Mouse (Mus musculus) midbrain, embryonic 15.5 days (tissue): ENCODE results near the gene Pten. TPM values are rescaled to one million over a fixed set of nuclear protein-coding genes. Genes with fewer than 3 reads are reported as not detected.

Source experiments
- ATAC-seq: fragments of 200-750 bp; cut with Nextera tagmentation; replicated peaks from 2 replicates; pipeline ENCODE4 v1.8.0; 2017; ENCODE audit warnings: moderate TSS enrichment
- H3K27ac ChIP-seq: fragments of 300-500 bp; sonication (generic); 2 replicates; pipeline ENCODE4 v1.5.1; 2015; ENCODE audit warnings: mild to moderate bottlenecking, inconsistent platforms
- H3K27me3 ChIP-seq: fragments of 300-500 bp; sonication (generic); replicated peaks from 2 replicates; pipeline ENCODE4 v1.6.1; 2015; ENCODE audit warnings: inconsistent platforms
- H3K36me3 ChIP-seq: fragments of 300-500 bp; sonication (generic); replicated peaks from 2 replicates; pipeline ENCODE4 v1.6.1; 2015; ENCODE audit warnings: inconsistent platforms
- H3K4me1 ChIP-seq: fragments of 300-500 bp; sonication (generic); 2 replicates; pipeline ENCODE4 v1.6.1; 2015; ENCODE audit warnings: inconsistent platforms
- H3K4me2 ChIP-seq: fragments of 300-500 bp; sonication (generic); 2 replicates; pipeline ENCODE4 v1.6.1; 2015; ENCODE audit warnings: inconsistent platforms, mild to moderate bottlenecking, moderate library complexity
- H3K4me3 ChIP-seq: fragments of 300-500 bp; sonication (generic); 2 replicates; pipeline ENCODE4 v1.5.1; 2015; ENCODE audit warnings: mild to moderate bottlenecking, inconsistent platforms
- H3K9ac ChIP-seq: fragments of 300-500 bp; sonication (generic); 2 replicates; pipeline ENCODE4 v1.6.1; 2015; ENCODE audit warnings: mild to moderate bottlenecking, inconsistent platforms
- H3K9me3 ChIP-seq: fragments of 300-500 bp; sonication (generic); 2 replicates; pipeline ENCODE4 v1.6.1; 2016; ENCODE audit warnings: inconsistent platforms
- WGBS: fragments of 180-500 bp; shearing (Covaris S2); methylation state at CpG from one replicate; pipeline ENCODE4 v1.1.7; 2015; ENCODE audit warnings: mixed read lengths; 5-methylcytosine and 5-hydroxymethylcytosine counted together
- polyA plus RNA-seq: library from polyadenylated mRNA; unstranded; fragments of >200 nt; fragmentation: Nextera tagmentation; extraction: Ambion mirVana; gene quantifications from 2 replicates; pipeline ENCODE4 v1.2.1, GENCODE M21; 2015

The Pten gene
- polyA plus RNA-seq, 1 experiment from 2014 or later: 12.2 TPM

DNA sequence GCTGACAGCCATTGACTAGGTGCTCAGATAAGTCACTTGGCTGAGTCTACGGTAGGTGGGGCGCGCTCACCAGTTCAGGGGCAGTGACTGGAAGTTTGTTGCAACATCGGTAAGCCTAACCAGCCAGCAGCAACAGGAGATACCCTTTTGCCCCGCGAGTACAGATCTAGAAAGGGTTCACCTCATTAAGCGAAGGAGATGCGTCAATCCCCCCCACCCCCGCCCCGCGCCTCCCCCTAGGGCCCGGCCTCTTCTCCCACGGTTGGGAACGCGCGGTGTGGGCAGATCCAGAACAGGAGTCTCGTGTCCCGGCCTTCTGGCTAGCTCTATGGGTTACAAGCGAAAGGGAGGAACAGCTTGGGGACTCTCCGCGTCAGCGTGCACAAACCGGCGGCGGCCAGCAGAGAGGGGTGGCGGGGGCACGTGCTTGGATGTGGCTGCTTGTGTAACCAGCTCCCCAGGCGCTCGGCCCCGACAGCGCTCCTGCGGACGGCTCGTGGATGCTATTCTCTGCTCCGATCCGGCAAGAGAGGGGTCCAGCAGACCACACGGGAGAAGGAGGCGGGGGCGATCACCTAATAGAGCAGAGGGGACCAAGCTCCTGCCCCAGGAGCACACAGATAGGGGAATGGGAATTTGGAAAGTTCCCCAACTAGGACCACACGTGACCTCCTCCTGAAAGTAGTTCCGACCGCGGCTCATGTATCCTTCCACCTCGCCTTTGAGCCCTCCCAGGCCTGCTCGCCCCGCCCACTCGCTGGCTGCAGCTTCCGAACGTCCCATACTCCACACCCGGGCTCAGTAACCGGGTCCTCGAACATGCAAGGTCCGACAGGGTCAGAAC, 1.3 kb upstream of the Pten start:
- under 1% methylated on average over 53 of the region's 53 CpGs for WGBS
- peak; percentile 87 for ATAC-seq
- no peaks in the 10 kb centered on the region for H3K9me3 ChIP-seq

DNA sequence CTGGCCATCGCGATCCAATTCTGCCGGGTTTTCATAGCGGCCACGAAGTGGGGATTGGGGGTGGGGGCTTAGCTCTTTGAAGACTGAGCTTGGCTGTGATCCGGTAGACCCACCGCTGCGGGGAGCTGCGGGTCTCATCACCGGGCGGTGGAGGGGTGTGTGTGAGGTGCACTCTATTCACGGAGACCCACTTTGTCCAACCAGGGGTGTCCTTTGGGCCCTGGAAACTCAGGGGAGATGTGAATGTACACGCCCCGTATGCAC, 729 bp upstream of the Pten start:
- 0% methylated on average over 14 of the region's 14 CpGs for WGBS

More for the DNA sequence above, 1.3 kb upstream of the Pten start:
- Histone ChIP-seq H3K4me3 (peak overlapping the region; percentile 92), H3K27me3 (peaks cover 4% of the 10 kb centered on the region; the same call in 1 of the 2 replicates), H3K36me3 (no peaks in the 10 kb centered on the region), H3K4me2 (peak overlapping the region; percentile 96), H3K27ac (peak overlapping the region; percentile 100), H3K4me1 (peaks cover 25% of the 10 kb centered on the region), H3K9ac (peak overlapping the region; percentile 96)

DNA sequence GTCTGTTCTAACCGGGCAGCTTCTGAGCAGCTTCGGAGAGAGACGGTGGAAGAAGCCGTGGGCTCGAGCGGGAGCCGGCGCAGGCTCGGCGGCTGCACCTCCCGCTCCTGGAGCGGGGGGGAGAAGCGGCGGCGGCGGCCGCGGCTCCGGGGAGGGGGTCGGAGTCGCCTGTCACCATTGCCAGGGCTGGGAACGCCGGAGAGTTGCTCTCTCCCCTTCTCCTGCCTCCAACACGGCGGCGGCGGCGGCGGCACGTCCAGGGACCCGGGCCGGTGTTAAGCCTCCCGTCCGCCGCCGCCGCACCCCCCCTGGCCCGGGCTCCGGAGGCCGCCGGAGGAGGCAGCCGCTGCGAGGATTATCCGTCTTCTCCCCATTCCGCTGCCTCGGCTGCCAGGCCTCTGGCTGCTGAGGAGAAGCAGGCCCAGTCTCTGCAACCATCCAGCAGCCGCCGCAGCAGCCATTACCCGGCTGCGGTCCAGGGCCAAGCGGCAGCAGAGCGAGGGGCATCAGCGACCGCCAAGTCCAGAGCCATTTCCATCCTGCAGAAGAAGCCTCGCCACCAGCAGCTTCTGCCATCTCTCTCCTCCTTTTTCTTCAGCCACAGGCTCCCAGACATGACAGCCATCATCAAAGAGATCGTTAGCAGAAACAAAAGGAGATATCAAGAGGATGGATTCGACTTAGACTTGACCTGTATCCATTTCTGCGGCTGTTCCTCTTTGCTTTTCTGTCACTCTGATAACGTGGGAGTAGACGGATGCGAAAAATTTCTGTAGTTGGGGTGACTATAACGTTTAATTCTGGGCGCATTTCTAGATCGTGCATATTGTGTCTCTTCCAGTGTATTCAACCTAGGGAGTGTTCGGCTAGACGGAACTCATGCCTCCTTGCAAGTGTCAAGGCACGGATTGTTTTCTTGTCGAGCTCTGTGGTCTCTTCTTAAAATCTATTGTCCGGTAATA, 815 bp downstream of the Pten start:
- Histone ChIP-seq H3K36me3 (no peaks in the 10 kb centered on the region), H3K27ac (peak overlapping the region; percentile 100), H3K4me1 (peaks cover 39% of the 10 kb centered on the region), H3K4me3 (peak overlapping the region; percentile 92), H3K9me3 (no peaks in the 10 kb centered on the region), H3K9ac (peak overlapping the region; percentile 97), H3K4me2 (peak overlapping the region; percentile 96), H3K27me3 (peaks cover 4% of the 10 kb centered on the region; the same call in 1 of the 2 replicates)
- WGBS: under 1% methylated on average over 63 of the region's 69 CpGs
- ATAC-seq: peak; percentile 10

More for the DNA sequence above, 729 bp upstream of the Pten start:
- peak overlapping the region; percentile 96 for H3K9ac ChIP-seq
- ATAC-seq: peak; percentile 75
- peak overlapping the region; percentile 96 for H3K4me2 ChIP-seq
- H3K27ac ChIP-seq: peak overlapping the region; percentile 100
- H3K9me3 ChIP-seq: no peaks in the 10 kb centered on the region
- peak overlapping the region; percentile 92 for H3K4me3 ChIP-seq
- H3K27me3 ChIP-seq: peaks cover 4% of the 10 kb centered on the region; the same call in 1 of the 2 replicates
- no peaks in the 10 kb centered on the region for H3K36me3 ChIP-seq
- peaks cover 28% of the 10 kb centered on the region for H3K4me1 ChIP-seq

DNA sequence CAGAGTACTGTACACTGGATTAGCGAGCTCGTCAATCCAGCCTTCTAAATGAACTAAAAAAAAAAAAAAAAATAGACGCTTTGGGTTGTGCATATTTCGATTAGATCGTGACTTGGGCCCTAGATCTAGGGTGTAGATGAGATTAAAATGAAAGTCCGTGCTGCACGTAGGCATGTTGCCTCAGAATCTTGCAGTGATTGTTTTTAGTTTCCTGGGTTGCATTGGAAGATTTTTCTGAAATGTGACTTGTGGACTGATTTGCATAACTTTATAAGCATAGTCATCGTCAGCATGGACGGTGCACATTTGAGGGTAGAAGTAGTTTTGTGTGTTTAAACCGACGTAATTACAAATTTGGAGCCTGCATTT, 1.5 kb downstream of the Pten start:
- Histone ChIP-seq H3K27me3 (no peaks in the 10 kb centered on the region), H3K4me3 (peak overlapping the region; percentile 92), H3K4me2 (peak overlapping the region; percentile 96), H3K4me1 (peaks cover 43% of the 10 kb centered on the region), H3K27ac (peak overlapping the region; percentile 100), H3K9me3 (no peaks in the 10 kb centered on the region), H3K9ac (peak overlapping the region; percentile 97), H3K36me3 (no peaks in the 10 kb centered on the region)
- under 1% methylated on average over 11 of the region's 11 CpGs for WGBS
- no peak for ATAC-seq

DNA sequence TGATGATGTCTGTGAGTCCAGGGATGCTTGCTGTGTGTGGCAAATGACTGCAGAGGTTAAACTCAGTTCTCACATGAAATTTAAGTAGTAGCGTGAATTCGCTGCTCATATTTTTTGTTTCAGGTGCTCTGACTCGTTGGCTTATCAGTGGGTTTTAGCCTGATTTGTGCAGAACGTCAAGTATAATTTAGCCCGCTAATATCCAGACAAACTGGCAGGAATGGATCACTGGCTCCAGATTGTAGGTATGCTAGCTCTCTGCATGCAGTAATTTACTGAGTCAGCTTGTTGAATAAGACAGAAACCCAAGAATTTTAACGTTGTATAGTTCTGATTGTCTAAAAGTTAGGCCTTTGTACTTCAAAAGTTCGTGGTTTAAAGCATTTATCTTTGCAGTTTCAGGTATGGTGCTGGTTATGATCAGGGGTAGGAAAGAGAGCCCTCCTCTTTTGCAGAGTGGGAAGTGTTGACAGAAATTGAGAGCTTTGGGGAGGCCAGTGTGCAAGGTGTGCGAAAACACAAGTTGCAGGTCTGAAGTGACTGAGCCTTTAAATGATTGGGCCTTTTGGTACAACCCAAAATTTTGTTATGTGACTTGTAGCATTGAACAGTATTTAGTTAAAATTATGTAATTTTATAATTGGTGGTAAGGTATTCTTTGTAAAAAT, 2.2 kb downstream of the Pten start:
- Histone ChIP-seq H3K27me3 (no peaks in the 10 kb centered on the region), H3K9me3 (no peaks in the 10 kb centered on the region), H3K4me1 (peaks cover 45% of the 10 kb centered on the region), H3K4me2 (peak overlapping the region; percentile 96), H3K27ac (no peak overlapping the region), H3K36me3 (no peaks in the 10 kb centered on the region), H3K4me3 (peak overlapping the region; percentile 92), H3K9ac (peak overlapping the region; percentile 97)
- under 1% methylated on average over 8 of the region's 8 CpGs for WGBS
- ATAC-seq: no peak

DNA sequence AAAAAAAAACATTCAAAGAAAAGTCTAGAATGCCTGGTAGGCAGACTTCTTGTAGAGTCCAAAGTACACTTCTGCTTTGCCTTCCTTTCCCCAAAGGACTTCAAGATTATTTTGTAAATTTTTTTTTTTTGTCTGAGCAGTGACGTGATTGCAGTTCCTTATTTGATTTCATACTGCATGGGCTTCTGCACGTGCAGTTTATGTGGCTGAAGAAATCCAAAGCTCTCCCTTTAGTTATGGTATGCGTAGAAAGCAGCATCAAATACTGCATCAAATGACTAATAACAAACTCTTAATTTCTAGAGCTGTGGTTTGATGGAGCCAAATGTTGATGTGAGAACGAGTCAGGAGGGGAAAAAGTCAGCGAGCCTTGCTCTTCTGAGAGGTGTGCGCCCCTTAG, 3.2 kb downstream of the Pten start:
- WGBS: 20% methylated on average over 6 of the region's 6 CpGs
- Histone ChIP-seq H3K9ac (no peak overlapping the region), H3K9me3 (no peaks in the 10 kb centered on the region), H3K4me2 (peak overlapping the region; percentile 96), H3K4me3 (peak overlapping the region; percentile 92), H3K27me3 (no peaks in the 10 kb centered on the region), H3K4me1 (peaks cover 38% of the 10 kb centered on the region), H3K27ac (no peak overlapping the region), H3K36me3 (no peaks in the 10 kb centered on the region)
- ATAC-seq: no peak

DNA sequence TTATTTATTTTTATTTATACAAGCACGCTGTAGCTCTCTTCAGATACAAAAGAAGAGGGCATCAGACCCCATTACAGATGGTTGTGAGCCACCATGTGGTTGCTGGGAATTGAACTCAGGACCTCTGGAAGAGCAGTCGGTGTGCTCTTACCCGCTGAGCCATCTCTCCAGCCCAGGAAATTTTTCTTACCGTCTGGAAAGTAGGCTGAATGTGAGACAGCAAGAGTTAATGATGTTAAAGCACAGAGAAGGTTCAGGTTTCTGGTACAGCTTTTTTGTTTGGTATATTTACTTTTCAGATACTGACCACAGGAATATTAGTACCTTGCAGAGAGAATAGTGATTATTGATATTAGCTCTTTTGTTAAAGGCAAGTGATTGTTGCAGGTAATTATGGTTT, 3.9 kb downstream of the Pten start:
- no peaks in the 10 kb centered on the region for H3K27me3 ChIP-seq
- no peak overlapping the region for H3K27ac ChIP-seq
- no peaks in the 10 kb centered on the region for H3K9me3 ChIP-seq
- H3K4me2 ChIP-seq: peak overlapping the region; percentile 96
- H3K4me3 ChIP-seq: peak overlapping the region; percentile 92
- H3K36me3 ChIP-seq: no peaks in the 10 kb centered on the region
- WGBS: 67% methylated on average over 4 of the region's 4 CpGs
- ATAC-seq: no peak
- H3K9ac ChIP-seq: no peak overlapping the region
- H3K4me1 ChIP-seq: peaks cover 36% of the 10 kb centered on the region

DNA sequence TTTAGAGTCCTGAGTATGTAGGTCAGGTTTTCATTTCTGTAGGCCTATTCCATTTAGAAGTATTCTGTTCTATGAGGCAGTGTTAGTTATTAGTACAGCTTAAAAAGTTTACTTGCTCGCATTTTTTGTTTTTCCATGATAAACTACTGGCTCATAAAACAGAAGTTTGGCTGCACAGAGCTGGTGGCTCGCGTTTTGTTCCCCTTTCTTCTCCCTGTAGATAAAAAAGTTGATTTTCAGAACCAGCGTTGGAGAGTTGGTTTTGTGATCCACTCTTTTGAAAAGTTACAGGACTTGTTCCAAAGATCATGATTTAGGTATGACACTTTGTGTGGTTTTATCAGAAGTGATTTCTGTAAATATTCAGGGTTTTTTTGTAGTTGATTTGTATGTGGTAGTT, 5.2 kb downstream of the Pten start:
- Histone ChIP-seq H3K27ac (no peak overlapping the region), H3K27me3 (no peaks in the 10 kb centered on the region), H3K36me3 (no peaks in the 10 kb centered on the region), H3K9ac (no peak overlapping the region), H3K4me2 (peak overlapping the region; percentile 1; the same call in 1 of the 2 replicates), H3K4me3 (no peak overlapping the region), H3K4me1 (peaks cover 39% of the 10 kb centered on the region), H3K9me3 (no peaks in the 10 kb centered on the region)
- no peak for ATAC-seq
- WGBS: 88% methylated on average over 4 of the region's 4 CpGs

DNA sequence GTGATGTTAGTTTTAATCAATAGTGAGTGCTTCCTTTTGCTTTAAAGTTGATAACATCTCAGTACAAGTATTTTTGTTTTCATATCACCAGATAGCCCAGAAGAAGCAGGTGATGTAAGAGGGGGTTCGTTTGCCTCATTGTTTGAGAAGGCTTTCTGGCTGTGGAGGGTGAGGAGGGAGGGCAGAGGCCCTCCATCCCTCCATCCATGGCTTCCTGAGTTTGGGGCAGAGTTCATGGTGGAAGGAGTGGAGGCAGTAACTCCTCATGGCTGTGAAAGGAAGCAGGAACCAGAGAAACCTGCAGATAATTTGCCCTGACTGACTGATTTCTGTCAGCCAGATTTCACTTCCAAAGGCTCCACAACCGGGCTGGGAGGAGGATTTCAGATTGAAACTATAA, 21.1 kb downstream of the Pten start:
- H3K36me3 ChIP-seq: no peaks in the 10 kb centered on the region
- ATAC-seq: no peak
- no peaks in the 10 kb centered on the region for H3K9me3 ChIP-seq
- H3K9ac ChIP-seq: no peak overlapping the region
- 0 out of 2 replicates have a peak, but pooled peaks cover 4% of the 10 kb centered on the region for H3K4me1 ChIP-seq
- H3K4me2 ChIP-seq: no peak overlapping the region
- H3K4me3 ChIP-seq: no peak overlapping the region
- WGBS: 41% methylated on average over 2 of the region's 2 CpGs
- no peak overlapping the region for H3K27ac ChIP-seq
- H3K27me3 ChIP-seq: no peaks in the 10 kb centered on the region

DNA sequence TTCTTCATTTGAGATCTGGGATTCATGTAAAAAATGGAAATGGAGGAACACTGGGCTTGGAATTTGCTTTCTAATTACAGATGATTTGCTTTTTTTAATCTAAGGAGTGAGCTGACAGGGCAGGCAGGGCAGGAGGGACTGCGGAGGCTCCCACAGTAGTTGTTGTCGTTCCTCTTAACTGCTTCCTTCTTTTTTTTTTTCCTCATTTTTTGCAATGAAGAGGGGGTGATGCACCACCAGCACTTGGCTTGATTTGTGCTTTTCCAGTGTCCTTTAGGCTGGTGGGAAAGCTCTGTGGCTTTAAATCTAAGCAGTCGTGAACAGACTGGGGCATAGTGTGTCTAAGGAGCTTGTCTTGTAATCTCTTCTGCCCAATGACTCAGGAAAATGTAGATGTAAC, 21.8 kb downstream of the Pten start:
- H3K4me3 ChIP-seq: no peak overlapping the region
- no peaks in the 10 kb centered on the region for H3K36me3 ChIP-seq
- no peaks in the 10 kb centered on the region for H3K9me3 ChIP-seq
- H3K27me3 ChIP-seq: no peaks in the 10 kb centered on the region
- no peak for ATAC-seq
- WGBS: 67% methylated on average over 3 of the region's 3 CpGs
- H3K4me2 ChIP-seq: no peak overlapping the region
- no peak overlapping the region for H3K9ac ChIP-seq
- no peak overlapping the region for H3K27ac ChIP-seq
- H3K4me1 ChIP-seq: 0 out of 2 replicates have a peak, but pooled peaks cover 4% of the 10 kb centered on the region

DNA sequence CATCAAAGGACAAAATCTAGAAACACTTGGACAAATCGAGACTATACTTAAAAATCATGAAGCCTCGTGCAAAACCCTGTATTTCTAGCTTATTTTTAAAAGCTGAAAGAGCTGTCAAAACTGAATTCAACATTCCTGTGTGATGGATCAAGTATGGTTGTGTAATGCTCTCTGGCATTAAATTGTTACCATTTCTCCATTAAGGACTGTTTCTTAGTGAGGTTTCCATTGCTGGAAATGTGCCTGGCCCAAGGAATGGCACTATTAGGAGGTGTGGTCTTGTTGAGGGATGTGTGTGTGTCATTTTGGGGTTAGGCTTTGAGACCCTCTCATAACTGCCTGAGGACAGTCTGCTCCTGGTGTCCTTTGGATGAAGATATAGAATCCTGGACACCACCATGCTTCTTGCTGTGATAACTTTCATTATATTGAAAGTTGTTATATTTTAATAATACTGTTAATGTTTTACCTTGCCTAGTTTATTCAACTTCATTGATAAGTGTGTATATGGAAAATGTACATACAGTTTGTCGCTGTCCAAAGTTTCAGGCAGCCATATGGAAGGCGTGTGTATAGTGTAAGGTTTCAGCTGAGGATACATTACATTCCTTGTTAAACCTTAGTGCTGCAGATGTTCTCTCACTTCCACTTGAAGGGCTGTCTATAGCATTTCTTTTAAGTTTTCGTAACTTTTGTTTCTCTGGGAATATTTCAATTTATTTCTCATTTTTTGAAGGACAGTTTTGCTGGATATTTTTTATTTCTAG, 24.2 kb downstream of the Pten start:
- no peaks in the 10 kb centered on the region for H3K27me3 ChIP-seq
- H3K4me3 ChIP-seq: no peak overlapping the region
- H3K27ac ChIP-seq: no peak overlapping the region
- no peaks in the 10 kb centered on the region for H3K9me3 ChIP-seq
- no peak for ATAC-seq
- H3K4me1 ChIP-seq: peaks cover 4% of the 10 kb centered on the region; the same call in 1 of the 2 replicates
- no peaks in the 10 kb centered on the region for H3K36me3 ChIP-seq
- H3K4me2 ChIP-seq: no peak overlapping the region
- no peak overlapping the region for H3K9ac ChIP-seq
- 90% methylated on average over 5 of the region's 5 CpGs for WGBS
